Mouse (Mus musculus): ENCODE data around the gene Synpo2l.
A peak's percentile ranks its signal among the peaks of the same experiment; 100 is the strongest.
"Not testable (repeated sequence)": the region's sequence is repeated elsewhere in the genome, so short reads cannot be mapped to it uniquely, and the experiment has no call there.

Gene Synpo2l

DNA sequence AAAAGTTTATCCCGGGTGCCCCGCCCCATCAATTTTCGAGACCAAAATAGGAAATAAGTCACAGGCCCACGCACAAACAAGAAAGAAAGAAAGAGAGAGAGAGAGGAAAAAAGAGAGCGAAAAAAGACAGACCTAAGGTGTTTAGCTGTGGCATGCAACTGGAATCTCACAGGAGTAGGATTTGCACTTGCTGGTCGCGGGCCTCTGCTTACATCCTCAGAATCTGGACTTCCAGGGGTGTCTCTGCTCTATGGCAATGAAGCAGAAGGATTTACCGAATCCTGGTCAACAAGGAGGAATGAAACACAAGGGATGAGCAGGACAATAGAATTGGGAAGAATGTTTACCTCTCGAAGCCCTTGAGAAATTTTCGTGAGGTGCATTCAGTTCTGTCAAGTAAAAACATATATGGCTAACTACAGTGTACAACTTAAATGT lies 26.7 kb downstream of the Synpo2l start:
- no peak for DNase-seq (ENCODE audit: extremely low spot score)

GRCm38 (mm10) chr14:20640644-20641437 lies 27.3 kb downstream of the Synpo2l start, which contains the start of gene Usp54:
Gene Usp54, minus strand, starts transcription at chr14:20641063.
- peak; percentile 97 for DNase-seq (ENCODE audit: extremely low spot score)

DNA sequence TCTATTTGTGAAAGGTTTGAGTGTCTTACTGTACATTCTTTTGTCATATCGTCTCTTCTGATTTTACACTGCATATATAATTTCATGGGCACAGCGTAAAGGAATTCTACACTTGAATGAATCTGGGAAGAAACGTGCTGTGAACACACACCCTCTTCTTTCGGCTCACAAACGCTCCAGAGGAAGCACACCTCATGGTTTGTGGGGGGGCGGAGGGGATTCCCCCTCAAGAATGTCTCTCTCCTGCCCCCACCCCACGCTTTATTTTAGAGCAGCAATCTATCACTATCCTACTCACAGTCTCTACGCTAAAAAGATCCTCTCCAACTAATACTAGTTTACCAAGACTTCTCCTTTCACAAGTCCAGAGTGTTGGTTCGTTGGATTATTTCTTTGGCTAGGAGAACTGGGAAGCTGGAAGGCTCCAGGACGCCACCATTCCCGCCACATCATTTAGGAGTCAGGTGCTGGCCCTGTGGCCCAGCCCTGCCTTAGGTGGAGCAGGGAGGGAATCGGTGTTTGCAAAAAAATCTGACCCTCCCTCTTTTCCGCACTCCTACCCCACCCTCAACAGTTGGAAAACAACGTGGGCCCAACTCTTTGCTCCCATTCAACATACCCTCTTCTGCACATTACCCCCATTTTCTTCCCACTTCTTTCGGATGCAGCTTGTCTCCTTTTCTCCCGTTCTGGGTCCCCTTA lies 28.1 kb downstream of the Synpo2l start:
- peak; percentile 44 for DNase-seq (ENCODE audit: extremely low spot score)

DNA sequence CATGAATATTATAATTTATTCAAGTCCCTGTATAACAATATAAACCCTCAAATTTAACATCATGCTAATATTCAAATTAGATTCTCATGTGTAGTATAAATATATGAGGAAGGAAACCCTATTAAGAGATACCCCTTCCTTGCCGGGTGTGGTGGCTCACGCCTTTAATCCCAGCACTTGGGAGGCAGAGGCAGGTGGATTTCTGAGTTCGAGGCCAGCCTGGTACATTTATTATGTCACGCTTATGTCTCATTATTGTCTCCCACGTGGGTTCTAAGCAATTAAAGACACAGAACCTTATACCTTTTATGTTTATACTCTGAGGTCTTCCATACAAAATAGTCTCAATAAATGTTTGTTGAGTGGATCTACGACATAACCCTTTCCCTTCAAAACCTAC lies 29.5 kb downstream of the Synpo2l start:
- no peak for DNase-seq (ENCODE audit: extremely low spot score)

- DNase-seq (ENCODE audit: extremely low spot score) = no peak
These were observed 30.2 kb downstream of the Synpo2l start for GRCm38 (mm10) chr14:20637818-20638574.

- DNase-seq (ENCODE audit: extremely low spot score) = not testable (repeated sequence)
These were observed 31.2 kb downstream of the Synpo2l start for GRCm38 (mm10) chr14:20636968-20637367.

DNA sequence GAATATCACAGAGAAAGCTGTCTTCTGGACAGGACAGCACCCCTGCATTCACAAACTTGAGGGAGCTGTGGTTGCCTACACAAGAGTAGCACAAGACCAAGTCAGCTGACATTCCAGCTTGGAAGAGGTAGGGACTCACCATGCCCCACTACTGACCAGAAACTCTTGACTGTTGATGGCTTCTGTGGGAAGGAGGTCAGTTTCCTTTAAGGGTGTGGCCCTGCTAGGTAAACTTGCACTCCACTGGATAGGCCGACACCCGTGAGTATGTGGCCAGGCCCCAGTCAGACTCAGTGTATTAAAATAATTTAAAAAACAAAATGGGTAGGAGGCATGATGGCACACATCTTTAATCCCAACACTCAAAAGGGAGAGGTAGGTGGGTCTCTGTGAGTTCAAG lies 32.6 kb downstream of the Synpo2l start:
- no peak for DNase-seq (ENCODE audit: extremely low spot score)

DNA sequence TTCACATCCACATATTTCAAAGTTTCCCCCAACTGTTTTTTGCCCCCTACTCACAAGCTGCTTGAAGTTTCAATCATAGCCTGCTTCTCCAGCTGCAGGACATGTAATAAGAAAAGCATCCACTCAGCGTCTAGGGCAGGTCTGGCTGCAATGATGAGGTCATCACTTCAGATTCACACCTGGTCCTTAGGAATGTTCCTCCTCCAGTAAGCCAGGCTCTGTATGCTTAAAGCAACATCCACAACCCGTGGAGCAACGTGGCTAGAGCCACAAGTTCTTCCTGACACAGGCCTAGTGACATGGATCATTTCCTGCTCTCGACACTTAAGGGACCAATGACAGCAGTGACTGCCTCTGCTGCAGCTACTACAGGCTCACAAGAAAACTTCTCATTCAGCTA lies 36.9 kb downstream of the Synpo2l start:
- no peak for DNase-seq (ENCODE audit: extremely low spot score)

- DNase-seq (ENCODE audit: extremely low spot score) = no peak
These were observed 41.2 kb downstream of the Synpo2l start for GRCm38 (mm10) chr14:20626971-20627370.

DNA sequence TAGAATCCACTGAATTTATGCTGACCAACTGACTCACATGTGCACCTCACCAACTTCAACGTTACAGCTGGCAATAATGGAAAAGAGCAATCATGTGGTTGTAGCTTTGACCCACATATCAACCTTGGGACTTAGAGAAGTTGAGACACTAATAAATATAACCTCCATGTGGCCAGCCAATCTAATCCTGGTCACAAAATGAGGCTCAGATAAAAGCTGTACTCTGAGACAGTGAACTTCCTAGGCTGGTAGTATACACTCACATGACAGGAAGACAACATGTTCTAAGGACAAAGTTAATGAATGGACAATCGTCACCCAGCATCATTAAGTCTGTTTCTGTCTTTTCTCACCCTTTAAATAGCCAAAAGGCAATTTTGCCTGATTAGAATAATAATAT lies 41.7 kb downstream of the Synpo2l start:
- no peak for DNase-seq (ENCODE audit: extremely low spot score)

DNA sequence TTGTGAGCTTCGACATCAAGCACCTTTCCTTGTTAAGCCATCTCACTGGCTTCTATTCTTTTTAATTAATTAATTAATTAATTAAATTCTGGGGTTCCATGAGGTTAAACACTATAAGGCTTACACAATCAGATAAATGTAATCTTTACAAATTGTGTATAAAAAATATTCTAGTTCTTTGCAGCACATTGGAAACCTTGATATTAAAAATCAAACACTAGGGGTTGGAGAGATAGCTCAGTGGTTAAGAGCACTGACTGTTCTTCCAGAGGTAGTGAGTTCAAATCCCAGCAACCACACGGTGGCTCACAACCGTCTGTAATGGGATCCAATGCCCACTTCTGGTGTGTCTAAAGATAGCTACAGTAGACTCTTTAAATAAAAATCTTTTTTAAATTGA lies 45.2 kb downstream of the Synpo2l start:
- DNase-seq (ENCODE audit: extremely low spot score) = no peak

DNA sequence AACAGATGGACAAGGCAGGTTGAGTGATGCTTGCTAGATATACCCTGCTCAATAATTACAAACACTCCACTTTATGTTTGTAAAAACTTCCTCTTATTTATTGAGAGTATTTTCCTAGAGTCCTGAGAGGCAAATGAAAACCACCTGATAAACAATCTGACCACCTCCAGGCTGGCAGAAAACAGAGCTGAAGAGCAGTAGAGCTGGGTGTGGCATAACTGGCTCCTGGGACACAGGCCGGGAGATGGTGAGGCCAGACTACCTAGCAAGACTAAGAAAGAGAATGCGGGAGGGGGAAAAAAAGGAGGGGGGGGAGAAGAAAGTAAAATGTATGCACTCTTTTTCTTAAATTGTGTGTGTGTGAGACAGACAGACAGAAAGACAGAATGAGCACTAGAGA lies 45.7 kb downstream of the Synpo2l start:
- DNase-seq (ENCODE audit: extremely low spot score) = no peak

DNA sequence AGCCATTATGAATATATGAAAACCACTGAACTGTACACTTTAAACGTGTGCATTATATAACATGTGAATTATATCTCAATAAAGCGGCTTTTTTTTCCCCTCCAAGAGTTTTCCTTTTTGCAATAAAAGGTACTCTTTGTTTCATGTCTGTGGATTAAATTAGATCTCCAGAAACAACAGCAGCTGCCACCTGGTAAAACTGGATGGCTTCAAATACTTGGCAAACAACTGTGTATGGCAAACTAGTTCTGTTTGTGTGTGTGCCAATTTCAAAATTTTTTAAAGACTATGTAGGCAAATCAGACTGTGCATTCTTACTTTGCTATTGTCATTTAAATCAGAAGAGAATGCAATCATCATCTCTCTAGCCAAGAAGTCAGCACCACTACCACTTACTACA lies 46.3 kb downstream of the Synpo2l start:
- DNase-seq (ENCODE audit: extremely low spot score) = no peak

- no peak for DNase-seq (ENCODE audit: extremely low spot score)
These were observed 49.0 kb downstream of the Synpo2l start for GRCm38 (mm10) chr14:20619131-20619530.

DNA sequence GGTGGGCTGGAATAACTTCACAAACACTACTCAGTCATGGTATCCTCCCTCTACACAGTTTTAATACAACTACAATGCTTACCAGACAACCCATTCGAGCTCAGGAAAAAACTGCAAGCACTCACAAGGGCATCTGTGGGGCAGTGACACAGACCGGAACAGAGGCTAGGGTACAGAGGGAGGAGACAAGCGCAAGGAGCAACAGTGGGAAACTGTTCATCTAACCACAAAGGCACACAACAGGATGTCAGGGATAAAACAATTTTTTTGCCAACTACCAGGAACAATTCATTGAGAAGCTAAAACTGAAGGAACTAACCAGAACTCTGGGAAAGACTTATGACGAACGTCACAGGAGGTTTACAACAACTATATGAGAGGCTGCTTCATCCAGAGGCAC lies 49.9 kb downstream of the Synpo2l start:
- DNase-seq (ENCODE audit: extremely low spot score) = no peak

DNA sequence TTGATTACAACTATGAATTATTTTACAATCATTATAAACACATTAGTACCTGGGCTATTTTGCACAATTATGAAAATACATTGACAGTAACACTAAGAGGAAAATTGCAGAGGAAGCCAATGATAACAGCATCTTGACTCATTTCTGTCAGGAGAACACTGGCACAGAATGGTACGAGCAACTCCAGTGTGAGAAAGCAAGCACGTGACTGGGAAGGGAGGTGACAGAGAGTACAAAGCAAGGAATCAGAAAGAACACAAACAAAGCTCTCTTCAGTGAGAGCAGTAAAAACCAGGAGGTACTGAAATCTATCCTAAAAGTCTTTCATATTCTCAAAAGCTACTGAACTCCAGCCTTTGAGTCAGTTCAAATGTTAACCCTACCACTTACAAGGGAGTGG lies 51.7 kb downstream of the Synpo2l start:
- no peak for DNase-seq (ENCODE audit: extremely low spot score)

- DNase-seq (ENCODE audit: extremely low spot score) = no peak
These were observed 53.1 kb downstream of the Synpo2l start for GRCm38 (mm10) chr14:20615075-20615474.

- no peak for DNase-seq (ENCODE audit: extremely low spot score)
These were observed 55.3 kb downstream of the Synpo2l start for GRCm38 (mm10) chr14:20612820-20613219.

- no peak for DNase-seq (ENCODE audit: extremely low spot score)
These were observed 58.0 kb downstream of the Synpo2l start for GRCm38 (mm10) chr14:20610146-20610545.

- DNase-seq (ENCODE audit: extremely low spot score) = no peak
These were observed 58.6 kb downstream of the Synpo2l start for GRCm38 (mm10) chr14:20609519-20609918.

All from embryo, embryonic 9.5 days (tissue).